Mouse (Mus musculus): ENCODE results near the gene Sike1. TPM values are rescaled to one million over a fixed set of nuclear protein-coding genes. Genes with fewer than 3 reads are reported as not detected.
A peak's percentile ranks its signal among the peaks of the same experiment; 100 is the strongest.

The Sike1 gene
- polyA plus RNA-seq, 1 experiment = not detected

- Histone ChIP-seq H3K4me3 (ENCODE audit: insufficient read depth, low read depth, low read length) (no peak overlapping the region), H3K4me1 (ENCODE audit: control insufficient read depth, insufficient read depth, low read length) (peaks cover 2% of the 10 kb centered on the region; the same call in 1 of the 2 replicates), H3K27ac (ENCODE audit: insufficient read depth, low read depth, low read length) (no peak overlapping the region)
- no peak for TF ChIP-seq CTCF (IDR thresholded peaks at IDR 0.05; ENCODE audit: insufficient read depth, low read depth, low read length)
- no peak for TF ChIP-seq POLR2A (IDR thresholded peaks at IDR 0.05; ENCODE audit: insufficient read depth, low read depth, low read length)
- 83% methylated on average over 2 of the region's 2 CpGs for WGBS
These were observed 21.8 kb downstream of the Sike1 start for GRCm38 (mm10) chr3:103017350-103017749.

GRCm38 (mm10) chr3:103019462-103019861 lies 24.0 kb downstream of the Sike1 start:
- H3K4me1 ChIP-seq (ENCODE audit: control insufficient read depth, insufficient read depth, low read length) = peaks cover 2% of the 10 kb centered on the region; the same call in 1 of the 2 replicates
- no peak overlapping the region for H3K27ac ChIP-seq (ENCODE audit: insufficient read depth, low read depth, low read length)
- no peak overlapping the region for H3K4me3 ChIP-seq (ENCODE audit: insufficient read depth, low read depth, low read length)
- TF ChIP-seq CTCF (IDR thresholded peaks at IDR 0.05; ENCODE audit: insufficient read depth, low read depth, low read length) = no peak
- TF ChIP-seq POLR2A (IDR thresholded peaks at IDR 0.05; ENCODE audit: insufficient read depth, low read depth, low read length) = no peak
- WGBS = 92% methylated on average over 2 of the region's 2 CpGs

GRCm38 (mm10) chr3:103020249-103020942 lies 24.9 kb downstream of the Sike1 start, which contains the start of gene Csde1:
Gene Csde1 (plus strand): TSS chr3:103020426.
- peaks cover 2% of the 10 kb centered on the region; the same call in 1 of the 2 replicates for H3K4me1 ChIP-seq (ENCODE audit: control insufficient read depth, insufficient read depth, low read length)
- peak within 1 kb of the TSS; percentile 71 for H3K4me3 ChIP-seq (ENCODE audit: insufficient read depth, low read depth, low read length)
- WGBS = under 1% methylated on average over 55 of the region's 55 CpGs
- H3K27ac ChIP-seq (ENCODE audit: insufficient read depth, low read depth, low read length) = peak within 1 kb of the TSS; percentile 95
- no peak for TF ChIP-seq CTCF (IDR thresholded peaks at IDR 0.05; ENCODE audit: insufficient read depth, low read depth, low read length)
- TF ChIP-seq POLR2A (IDR thresholded peaks at IDR 0.05; ENCODE audit: insufficient read depth, low read depth, low read length) = peak; percentile 93

- TF ChIP-seq CTCF (IDR thresholded peaks at IDR 0.05; ENCODE audit: insufficient read depth, low read depth, low read length) = no peak
- no peak for TF ChIP-seq POLR2A (IDR thresholded peaks at IDR 0.05; ENCODE audit: insufficient read depth, low read depth, low read length)
- peaks cover 2% of the 10 kb centered on the region; the same call in 1 of the 2 replicates for H3K4me1 ChIP-seq (ENCODE audit: control insufficient read depth, insufficient read depth, low read length)
- WGBS = under 1% methylated on average over 37 of the region's 37 CpGs
- peak overlapping the region; percentile 71 for H3K4me3 ChIP-seq (ENCODE audit: insufficient read depth, low read depth, low read length)
- peak overlapping the region; percentile 95 for H3K27ac ChIP-seq (ENCODE audit: insufficient read depth, low read depth, low read length)
These were observed 25.6 kb downstream of the Sike1 start for GRCm38 (mm10) chr3:103020943-103021638.

- H3K27ac ChIP-seq (ENCODE audit: insufficient read depth, low read depth, low read length) = no peak overlapping the region
- TF ChIP-seq POLR2A (IDR thresholded peaks at IDR 0.05; ENCODE audit: insufficient read depth, low read depth, low read length) (no peak), CTCF (IDR thresholded peaks at IDR 0.05; ENCODE audit: insufficient read depth, low read depth, low read length) (no peak)
- no peak overlapping the region for H3K4me3 ChIP-seq (ENCODE audit: insufficient read depth, low read depth, low read length)
- peaks cover 2% of the 10 kb centered on the region; the same call in 1 of the 2 replicates for H3K4me1 ChIP-seq (ENCODE audit: control insufficient read depth, insufficient read depth, low read length)
- 86% methylated on average over 1 of the region's 1 CpGs for WGBS
These were observed 30.7 kb downstream of the Sike1 start for GRCm38 (mm10) chr3:103026174-103026573.

- Histone ChIP-seq H3K4me3 (ENCODE audit: insufficient read depth, low read depth, low read length) (no peak overlapping the region), H3K4me1 (ENCODE audit: control insufficient read depth, insufficient read depth, low read length) (no peaks in the 10 kb centered on the region), H3K27ac (ENCODE audit: insufficient read depth, low read depth, low read length) (no peak overlapping the region)
- TF ChIP-seq POLR2A (IDR thresholded peaks at IDR 0.05; ENCODE audit: insufficient read depth, low read depth, low read length) (no peak), CTCF (IDR thresholded peaks at IDR 0.05; ENCODE audit: insufficient read depth, low read depth, low read length) (no peak)
- 95% methylated on average over 6 of the region's 6 CpGs for WGBS
These were observed 44.8 kb downstream of the Sike1 start for GRCm38 (mm10) chr3:103040285-103040684.

- H3K4me1 ChIP-seq (ENCODE audit: control insufficient read depth, insufficient read depth, low read length) = no peaks in the 10 kb centered on the region
- no peak overlapping the region for H3K4me3 ChIP-seq (ENCODE audit: insufficient read depth, low read depth, low read length)
- no peak overlapping the region for H3K27ac ChIP-seq (ENCODE audit: insufficient read depth, low read depth, low read length)
- 77% methylated on average over 1 of the region's 1 CpGs for WGBS
- no peak for TF ChIP-seq CTCF (IDR thresholded peaks at IDR 0.05; ENCODE audit: insufficient read depth, low read depth, low read length)
- no peak for TF ChIP-seq POLR2A (IDR thresholded peaks at IDR 0.05; ENCODE audit: insufficient read depth, low read depth, low read length)
These were observed 45.4 kb downstream of the Sike1 start for GRCm38 (mm10) chr3:103040861-103041379.

- TF ChIP-seq CTCF (IDR thresholded peaks at IDR 0.05; ENCODE audit: insufficient read depth, low read depth, low read length) = no peak
- no peak for TF ChIP-seq POLR2A (IDR thresholded peaks at IDR 0.05; ENCODE audit: insufficient read depth, low read depth, low read length)
- 87% methylated on average over 5 of the region's 5 CpGs for WGBS
- no peak overlapping the region for H3K4me3 ChIP-seq (ENCODE audit: insufficient read depth, low read depth, low read length)
- peaks cover 2% of the 10 kb centered on the region; the same call in 1 of the 2 replicates for H3K4me1 ChIP-seq (ENCODE audit: control insufficient read depth, insufficient read depth, low read length)
- no peak overlapping the region for H3K27ac ChIP-seq (ENCODE audit: insufficient read depth, low read depth, low read length)
These were observed 60.6 kb downstream of the Sike1 start for GRCm38 (mm10) chr3:103056016-103056595.

Data from olfactory bulb, adult 2 months (tissue).